Mouse (Mus musculus) CH12.LX (cell line): ENCODE data around the gene Traf3ip2. TPM values are rescaled to one million over a fixed set of nuclear protein-coding genes. Genes with fewer than 3 reads are reported as not detected.

Experiments
- DNase-seq: peaks from one replicate; pipeline ENCODE4 v3.0.0-alpha.2; 2013; ENCODE audit errors: extremely low read depth
- H3K27ac ChIP-seq: 2 replicates; pipeline ENCODE4 v1.5.1; 2012; ENCODE audit warnings: low read depth, mild to moderate bottlenecking, control low read depth, moderate library complexity; ENCODE audit not compliant: insufficient read depth
- H3K27me3 ChIP-seq: replicated peaks from 2 replicates; pipeline ENCODE3; 2012; ENCODE audit warnings: inconsistent platforms
- H3K36me3 ChIP-seq, 2 experiments: replicated peaks in 1 of 2; 2 replicates each; pipeline versions ENCODE3 to v1.6.1; 2012; ENCODE audit warnings: inconsistent platforms in 1 of 2, low read length in 1 of 2, mild to moderate bottlenecking in 1 of 2, mixed read lengths in 1 of 2, moderate library complexity in 1 of 2; ENCODE audit not compliant: control insufficient read depth in 1 of 2, insufficient read depth in 1 of 2
- H3K4me1 ChIP-seq, 2 experiments: 2 replicates each; pipeline ENCODE4 v1.6.1; 2012; ENCODE audit warnings: inconsistent platforms in 1 of 2, moderate library complexity in 1 of 2; ENCODE audit not compliant: insufficient read depth in 2 of 2, control insufficient read depth in 1 of 2
- H3K4me2 ChIP-seq: 2 replicates; pipeline ENCODE4 v1.6.1; 2012; ENCODE audit warnings: low read depth, mild to moderate bottlenecking, control low read depth; ENCODE audit not compliant: poor library complexity, insufficient read depth, severe bottlenecking
- H3K4me3 ChIP-seq, 3 experiments: fragments of 150-350 bp in 1 of 3; sonication (generic) in 1 of 3; replicated peaks in 1 of 3; 2 replicates each; pipeline versions ENCODE3 to v1.5.1; 2011 to 2012; ENCODE audit warnings: low read depth in 2 of 3, low read length in 2 of 3, mild to moderate bottlenecking in 2 of 3, moderate library complexity in 2 of 3, control low read depth in 1 of 3, improper control_type of control experiment in 1 of 3, inconsistent platforms in 1 of 3, mixed read lengths in 1 of 3; ENCODE audit not compliant: poor library complexity in 1 of 3
- H3K79me2 ChIP-seq: replicated peaks from 2 replicates; pipeline ENCODE4 v1.6.1; 2012; ENCODE audit warnings: mild to moderate bottlenecking, moderate library complexity; ENCODE audit not compliant: control insufficient read depth, poor library complexity, insufficient read depth, severe bottlenecking; ENCODE audit errors: extremely low read depth
- H3K9ac ChIP-seq: 2 replicates; pipeline ENCODE4 v1.6.1; 2012; ENCODE audit warnings: low read depth, mild to moderate bottlenecking, control low read depth, moderate library complexity; ENCODE audit not compliant: insufficient read depth
- H3K9me3 ChIP-seq: replicated peaks from 2 replicates; pipeline ENCODE3; 2012; ENCODE audit warnings: low read length, inconsistent platforms, mixed read lengths
- BHLHE40 ChIP-seq: IDR thresholded peaks from 2 replicates; pipeline ENCODE4 v1.6.1; 2011; ENCODE audit warnings: mild to moderate bottlenecking, low read depth, low read length, improper control_type of control experiment
- CHD1 ChIP-seq: IDR thresholded peaks from 2 replicates; pipeline ENCODE4 v1.6.1; 2012; ENCODE audit warnings: low read depth, low read length, improper control_type of control experiment, inconsistent platforms
- E2F4 ChIP-seq: IDR thresholded peaks from 2 replicates; pipeline ENCODE4 v1.6.1; 2011; ENCODE audit warnings: low read depth, low read length, improper control_type of control experiment; ENCODE audit not compliant: insufficient replicate concordance
- ELF1 ChIP-seq: IDR thresholded peaks from 2 replicates; pipeline ENCODE4 v1.6.1; 2014; ENCODE audit warnings: low read depth, mild to moderate bottlenecking, inconsistent platforms, low read length, improper control_type of control experiment
- ETS1 ChIP-seq: conservative IDR thresholded peaks from 2 replicates; pipeline ENCODE4 v1.6.1; 2012; ENCODE audit warnings: low read depth, mild to moderate bottlenecking, inconsistent platforms, low read length, improper control_type of control experiment, moderate library complexity
- IRF4 ChIP-seq: IDR thresholded peaks from 2 replicates; pipeline ENCODE4 v1.6.1; 2014; ENCODE audit warnings: low read depth, mild to moderate bottlenecking, inconsistent platforms, low read length, improper control_type of control experiment
- MAFK ChIP-seq: IDR thresholded peaks from 2 replicates; pipeline ENCODE4 v1.6.1; 2011; ENCODE audit warnings: low read length, improper control_type of control experiment; ENCODE audit not compliant: insufficient replicate concordance
- MAX ChIP-seq: IDR thresholded peaks from 2 replicates; pipeline ENCODE4 v1.6.1; 2011; ENCODE audit warnings: low read length, improper control_type of control experiment
- MEF2A ChIP-seq: IDR thresholded peaks from 2 replicates; pipeline ENCODE4 v1.6.1; 2014; ENCODE audit warnings: low read depth, mild to moderate bottlenecking, inconsistent platforms, low read length, improper control_type of control experiment, borderline replicate concordance
- MYC ChIP-seq: IDR thresholded peaks from 2 replicates; pipeline ENCODE4 v1.6.1; 2011; ENCODE audit warnings: low read depth, mild to moderate bottlenecking, improper control_type of control experiment, low read length
- NELFE ChIP-seq: IDR thresholded peaks from 2 replicates; pipeline ENCODE4 v1.6.1; 2011; ENCODE audit warnings: low read depth, low read length, improper control_type of control experiment
- RCOR1 ChIP-seq: conservative IDR thresholded peaks from 2 replicates; pipeline ENCODE4 v1.6.1; 2012; ENCODE audit warnings: low read depth, mild to moderate bottlenecking, inconsistent platforms, low read length, improper control_type of control experiment
- TCF12 ChIP-seq: IDR thresholded peaks from 2 replicates; pipeline ENCODE4 v1.6.1; 2014; ENCODE audit warnings: low read depth, mild to moderate bottlenecking, inconsistent platforms, low read length, improper control_type of control experiment
- UBTF ChIP-seq: IDR thresholded peaks from 2 replicates; pipeline ENCODE4 v1.6.1; 2012; ENCODE audit warnings: low read depth, mild to moderate bottlenecking, inconsistent platforms, low read length, improper control_type of control experiment, moderate library complexity
- USF1 ChIP-seq: IDR thresholded peaks from 2 replicates; pipeline ENCODE4 v1.6.1; 2014; ENCODE audit warnings: low read depth, mild to moderate bottlenecking, inconsistent platforms, low read length, improper control_type of control experiment
- ZMIZ1 ChIP-seq: IDR thresholded peaks from 2 replicates; pipeline ENCODE4 v1.6.1; 2012; ENCODE audit warnings: low read depth, mild to moderate bottlenecking, inconsistent platforms, low read length, improper control_type of control experiment
- dilution Hi-C: fragments of 300-500 bp; cut with MboI; formaldehyde crosslinking; loops from 2 replicates; pipeline ENCODE4 v1.14.3; 2020; ENCODE audit warnings: low sequenced_read_pairs; ENCODE audit not compliant: extremely low pct_unique_long_range_greater_than_20kb, extremely low pct_ligation_motif_present
- in situ Hi-C: fragments of 300-500 bp; cut with MboI; formaldehyde crosslinking; loops from 3 replicates; pipeline ENCODE4 v1.14.3; 2019; ENCODE audit warnings: low sequenced_read_pairs, low pct_ligation_motif_present, low pct_unique_long_range_greater_than_20kb, mixed read lengths
- polyA plus RNA-seq: library from polyadenylated mRNA; unstranded; fragments of >175 nt; gene quantifications from 2 replicates; pipeline ENCODE4 v1.2.1, GENCODE M21; 2012; ENCODE audit warnings: low read depth; ENCODE audit not compliant: insufficient read length
- total RNA-seq, 2 experiments: library from RNA; depleted of rRNA; stranded (reverse); fragments of 300-350 nt in 1 of 2; fragments of >200 nt in 1 of 2; gene quantifications; 2 replicates each; pipeline ENCODE4 v1.2.3; 2012 to 2014

Traf3ip2 gene
- total and polyA plus RNA-seq, 3 experiments: 9.2 to 23.4 (median 15.6) TPM

DNA sequence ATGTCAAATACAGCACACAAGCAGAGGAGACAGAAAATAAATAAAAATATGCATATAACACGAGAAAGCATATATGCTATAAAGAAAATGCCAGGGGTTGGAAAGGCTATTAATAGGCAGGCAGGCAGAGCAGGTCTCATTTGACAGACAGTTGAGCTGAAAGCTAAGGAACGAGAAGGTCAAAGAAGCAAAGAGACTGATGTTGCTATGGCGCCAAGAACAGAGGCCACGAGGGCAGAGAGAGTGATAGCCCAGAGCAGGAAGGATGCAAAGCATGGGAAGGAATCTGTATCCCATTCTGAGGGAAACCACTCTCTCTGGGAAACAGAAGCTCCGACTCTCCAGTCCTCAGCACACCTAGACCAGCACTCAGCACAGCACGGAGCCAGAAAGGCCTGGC is 18.1 kb downstream of the Traf3ip2 start:
- no peak overlapping the region for H3K9ac ChIP-seq
- TF ChIP-seq TCF12: no peak
- no peaks in the 10 kb centered on the region for H3K9me3 ChIP-seq
- no peak for DNase-seq
- H3K27ac ChIP-seq: no peak overlapping the region
- no peaks in the 10 kb centered on the region for H3K27me3 ChIP-seq
- H3K36me3 ChIP-seq: peaks cover 51 to 97% of the 10 kb centered on the region in 2 experiments
- in situ Hi-C loops (no loop called here), dilution Hi-C loops (no loop called here)
- no peaks in the 10 kb centered on the region; the same call in none of the 2 replicates for H3K79me2 ChIP-seq
- H3K4me1 ChIP-seq: no peaks in the 10 kb centered on the region
- no peak overlapping the region for H3K4me3 ChIP-seq
- no peak overlapping the region for H3K4me2 ChIP-seq

- TF ChIP-seq E2F4: no peak
- no peak for TF ChIP-seq NELFE
- no peak for TF ChIP-seq ETS1
- no peak for TF ChIP-seq MEF2A
- TF ChIP-seq IRF4: no peak
- TF ChIP-seq MAFK: no peak
- TF ChIP-seq BHLHE40: no peak
- TF ChIP-seq MYC: no peak
- TF ChIP-seq MAX: no peak
- no peak for TF ChIP-seq TCF12
- TF ChIP-seq UBTF: no peak
- TF ChIP-seq USF1: no peak
- TF ChIP-seq ELF1: no peak
- TF ChIP-seq CHD1: no peak
- TF ChIP-seq ZMIZ1: no peak
- TF ChIP-seq RCOR1: no peak
- no peaks in the 10 kb centered on the region for H3K4me1 ChIP-seq
- H3K79me2 ChIP-seq: no peaks in the 10 kb centered on the region; the same call in none of the 2 replicates
- H3K4me3 ChIP-seq: no peak overlapping the region
- H3K27me3 ChIP-seq: no peaks in the 10 kb centered on the region
- dilution Hi-C loops (no loop called here), in situ Hi-C loops (no loop called here)
- no peak overlapping the region for H3K4me2 ChIP-seq
- H3K9me3 ChIP-seq: no peaks in the 10 kb centered on the region
- DNase-seq: no peak
- peaks cover 44 to 92% of the 10 kb centered on the region in 2 experiments for H3K36me3 ChIP-seq
- no peak overlapping the region for H3K9ac ChIP-seq
- no peak overlapping the region for H3K27ac ChIP-seq
Observed at GRCm38 (mm10) chr10:39631627-39632026, 18.9 kb downstream of the Traf3ip2 start.
